Mouse (Mus musculus) hindbrain, embryonic 15.5 days (tissue): ENCODE results near the gene Cacna2d2. TPM values are rescaled to one million over a fixed set of nuclear protein-coding genes. Genes with fewer than 3 reads are reported as not detected.
A peak's percentile ranks its signal among the peaks of the same experiment; 100 is the strongest.

Experiments used
- ATAC-seq: fragments of 200-750 bp; cut with Nextera tagmentation; 2 replicates; pipeline ENCODE4 v1.8.0; 2017; ENCODE audit warnings: low read depth, moderate number of reproducible peaks, moderate TSS enrichment; ENCODE audit not compliant: low FRiP score
- H3K27ac ChIP-seq: fragments of 300-500 bp; sonication (generic); replicated peaks from 2 replicates; pipeline ENCODE4 v1.5.1; 2015; ENCODE audit warnings: mild to moderate bottlenecking, inconsistent platforms
- H3K27me3 ChIP-seq: fragments of 300-500 bp; sonication (generic); 2 replicates; pipeline ENCODE4 v1.6.1; 2015; ENCODE audit warnings: control low read depth, inconsistent platforms
- H3K36me3 ChIP-seq: fragments of 300-500 bp; sonication (generic); 2 replicates; pipeline ENCODE4 v1.6.1; 2015; ENCODE audit warnings: control low read depth, inconsistent platforms
- H3K4me1 ChIP-seq: fragments of 300-500 bp; sonication (generic); replicated peaks from 2 replicates; pipeline ENCODE4 v1.6.1; 2015; ENCODE audit warnings: control low read depth, inconsistent platforms
- H3K4me2 ChIP-seq: fragments of 300-500 bp; sonication (generic); 2 replicates; pipeline ENCODE4 v1.6.1; 2015; ENCODE audit warnings: moderate library complexity, mild to moderate bottlenecking, inconsistent platforms
- H3K4me3 ChIP-seq: fragments of 300-500 bp; sonication (generic); 2 replicates; pipeline ENCODE4 v1.5.1; 2015; ENCODE audit warnings: mild to moderate bottlenecking, inconsistent platforms
- H3K9ac ChIP-seq: fragments of 300-500 bp; sonication (generic); 2 replicates; pipeline ENCODE4 v1.6.1; 2015; ENCODE audit warnings: inconsistent platforms
- H3K9me3 ChIP-seq: fragments of 300-500 bp; sonication (generic); 2 replicates; pipeline ENCODE4 v1.6.1; 2016; ENCODE audit warnings: control low read depth, inconsistent platforms
- WGBS: fragments of 180-500 bp; shearing (Covaris S2); methylation state at CpG from one replicate; pipeline ENCODE4 v1.1.7; 2015; 5-methylcytosine and 5-hydroxymethylcytosine counted together
- polyA plus RNA-seq: library from polyadenylated mRNA; unstranded; fragments of >200 nt; fragmentation: Nextera tagmentation; extraction: Ambion mirVana; gene quantifications from 2 replicates; pipeline ENCODE4 v1.2.1, GENCODE M21; 2015

The Cacna2d2 gene
- polyA plus RNA-seq, 1 experiment from 2014 or later, result 10.7 TPM

- no peak for ATAC-seq
Observed at GRCm38 (mm10) chr9:107544729-107545128, 145.3 kb downstream of the Cacna2d2 start.

GRCm38 (mm10) chr9:107545199-107545598 lies 145.8 kb downstream of the Cacna2d2 start:
- whole genome bisulfite sequencing, result 89% methylated on average over 10 of the region's 10 CpGs
- Histone ChIP-seq H3K27ac (no peak overlapping the region), H3K4me1 (peaks cover 39% of the 10 kb centered on the region), H3K4me3 (no peak overlapping the region), H3K4me2 (no peak overlapping the region), H3K9me3 (no peaks in the 10 kb centered on the region), H3K27me3 (peaks cover 16% of the 10 kb centered on the region), H3K9ac (no peak overlapping the region), H3K36me3 (peaks cover 17% of the 10 kb centered on the region)
- ATAC-seq, result no peak

More at GRCm38 (mm10) chr9:107544729-107545128, 145.3 kb downstream of the Cacna2d2 start:
- H3K4me2 ChIP-seq, result no peak overlapping the region
- 93% methylated on average over 12 of the region's 12 CpGs for WGBS
- H3K4me1 ChIP-seq, result peaks cover 41% of the 10 kb centered on the region
- no peaks in the 10 kb centered on the region for H3K9me3 ChIP-seq
- H3K36me3 ChIP-seq, result peaks cover 22% of the 10 kb centered on the region
- no peak overlapping the region for H3K4me3 ChIP-seq
- H3K27me3 ChIP-seq, result peaks cover 11% of the 10 kb centered on the region; the same call in 1 of the 2 replicates
- H3K9ac ChIP-seq, result no peak overlapping the region
- no peak overlapping the region for H3K27ac ChIP-seq

GRCm38 (mm10) chr9:107545602-107546001 lies 146.2 kb downstream of the Cacna2d2 start:
- Histone ChIP-seq H3K9ac (no peak overlapping the region), H3K27me3 (peaks cover 20% of the 10 kb centered on the region), H3K36me3 (peaks cover 17% of the 10 kb centered on the region), H3K4me2 (no peak overlapping the region), H3K4me1 (peaks cover 37% of the 10 kb centered on the region), H3K4me3 (no peak overlapping the region), H3K9me3 (no peaks in the 10 kb centered on the region), H3K27ac (no peak overlapping the region)
- WGBS, result 4% methylated on average over 3 of the region's 3 CpGs
- ATAC-seq, result no peak

GRCm38 (mm10) chr9:107547026-107547425 lies 147.6 kb downstream of the Cacna2d2 start, which contains the start of gene Zmynd10:
Gene Zmynd10 (plus strand): TSS chr9:107547298.
- Histone ChIP-seq H3K9ac (no peak within 1 kb of the TSS), H3K4me2 (peak within 1 kb of the TSS; percentile 56)
- 4% methylated on average over 20 of the region's 20 CpGs for WGBS

GRCm38 (mm10) chr9:107547957-107548356 lies 148.5 kb downstream of the Cacna2d2 start:
- H3K36me3 ChIP-seq, result peaks cover 17% of the 10 kb centered on the region
- H3K4me1 ChIP-seq, result peaks cover 36% of the 10 kb centered on the region
- peaks cover 43% of the 10 kb centered on the region for H3K27me3 ChIP-seq
- WGBS, result 79% methylated on average over 5 of the region's 5 CpGs
- no peak for ATAC-seq
- no peaks in the 10 kb centered on the region for H3K9me3 ChIP-seq
- H3K9ac ChIP-seq, result no peak overlapping the region
- no peak overlapping the region for H3K4me2 ChIP-seq
- no peak overlapping the region for H3K27ac ChIP-seq
- H3K4me3 ChIP-seq, result no peak overlapping the region

More at GRCm38 (mm10) chr9:107547026-107547425, 147.6 kb downstream of the Cacna2d2 start, which contains the start of gene Zmynd10:
- peak; percentile 47 for ATAC-seq
- Histone ChIP-seq H3K27me3 (peaks cover 34% of the 10 kb centered on the region), H3K4me1 (peaks cover 42% of the 10 kb centered on the region), H3K36me3 (peaks cover 17% of the 10 kb centered on the region), H3K9me3 (no peaks in the 10 kb centered on the region), H3K4me3 (peak within 1 kb of the TSS; percentile 20; the same call in 1 of the 2 replicates), H3K27ac (peak within 1 kb of the TSS; percentile 48)

- Histone ChIP-seq H3K4me1 (peaks cover 41% of the 10 kb centered on the region), H3K27me3 (peaks cover 45% of the 10 kb centered on the region)
- 94% methylated on average over 10 of the region's 10 CpGs for WGBS
Observed at GRCm38 (mm10) chr9:107548820-107549219, 149.4 kb downstream of the Cacna2d2 start.

GRCm38 (mm10) chr9:107549297-107550074 lies 150.1 kb downstream of the Cacna2d2 start:
- no peak overlapping the region for H3K27ac ChIP-seq
- H3K9me3 ChIP-seq, result no peaks in the 10 kb centered on the region
- WGBS, result 87% methylated on average over 20 of the region's 20 CpGs
- no peak overlapping the region for H3K9ac ChIP-seq
- H3K27me3 ChIP-seq, result peaks cover 45% of the 10 kb centered on the region
- H3K4me3 ChIP-seq, result no peak overlapping the region
- no peak overlapping the region for H3K4me2 ChIP-seq
- no peak for ATAC-seq
- peaks cover 7% of the 10 kb centered on the region for H3K36me3 ChIP-seq
- H3K4me1 ChIP-seq, result peaks cover 43% of the 10 kb centered on the region

More at GRCm38 (mm10) chr9:107548820-107549219, 149.4 kb downstream of the Cacna2d2 start:
- ATAC-seq, result no peak
- Histone ChIP-seq H3K9ac (no peak overlapping the region), H3K4me2 (no peak overlapping the region), H3K4me3 (no peak overlapping the region), H3K9me3 (no peaks in the 10 kb centered on the region), H3K36me3 (peaks cover 14% of the 10 kb centered on the region), H3K27ac (no peak overlapping the region)

GRCm38 (mm10) chr9:107550491-107551116 lies 151.2 kb downstream of the Cacna2d2 start:
- Histone ChIP-seq H3K27me3 (peaks cover 45% of the 10 kb centered on the region), H3K4me3 (peak overlapping the region; percentile 35; the same call in 1 of the 2 replicates), H3K4me2 (peak overlapping the region; percentile 63), H3K9me3 (no peaks in the 10 kb centered on the region), H3K27ac (no peak overlapping the region), H3K4me1 (peaks cover 47% of the 10 kb centered on the region), H3K9ac (no peak overlapping the region), H3K36me3 (no peaks in the 10 kb centered on the region)
- WGBS, result 29% methylated on average over 23 of the region's 23 CpGs
- no peak for ATAC-seq

- Histone ChIP-seq H3K27ac (no peak within 1 kb of the TSS), H3K36me3 (no peaks in the 10 kb centered on the region), H3K9me3 (no peaks in the 10 kb centered on the region), H3K4me3 (peak within 1 kb of the TSS; percentile 35), H3K4me2 (peak within 1 kb of the TSS; percentile 63), H3K27me3 (peaks cover 45% of the 10 kb centered on the region), H3K9ac (peak within 1 kb of the TSS; percentile 39), H3K4me1 (peaks cover 54% of the 10 kb centered on the region)
- no peak for ATAC-seq
- 2% methylated on average over 63 of the region's 63 CpGs for WGBS
Observed at GRCm38 (mm10) chr9:107551117-107551889, 151.9 kb downstream of the Cacna2d2 start, which contains the start of gene Rassf1. Gene Rassf1 (plus strand): TSS chr9:107551555.

- peaks cover 45% of the 10 kb centered on the region for H3K27me3 ChIP-seq
Observed at GRCm38 (mm10) chr9:107551890-107552355, 152.5 kb downstream of the Cacna2d2 start.

GRCm38 (mm10) chr9:107552690-107553393 lies 153.4 kb downstream of the Cacna2d2 start:
- Histone ChIP-seq H3K9me3 (no peaks in the 10 kb centered on the region), H3K27me3 (peaks cover 45% of the 10 kb centered on the region), H3K4me1 (peaks cover 44% of the 10 kb centered on the region), H3K9ac (no peak overlapping the region), H3K4me2 (peak overlapping the region; percentile 87; the same call in 1 of the 2 replicates), H3K27ac (no peak overlapping the region), H3K36me3 (peaks cover 7% of the 10 kb centered on the region), H3K4me3 (no peak overlapping the region; the same call in 1 of the 2 replicates)
- ATAC-seq, result no peak
- 86% methylated on average over 5 of the region's 5 CpGs for WGBS

More at GRCm38 (mm10) chr9:107551890-107552355, 152.5 kb downstream of the Cacna2d2 start:
- no peak for ATAC-seq
- Histone ChIP-seq H3K4me1 (peaks cover 53% of the 10 kb centered on the region), H3K4me3 (peak overlapping the region; percentile 35), H3K4me2 (peak overlapping the region; percentile 63), H3K36me3 (no peaks in the 10 kb centered on the region), H3K9ac (peak overlapping the region; percentile 39), H3K9me3 (no peaks in the 10 kb centered on the region), H3K27ac (no peak overlapping the region)
- WGBS, result 13% methylated on average over 8 of the region's 8 CpGs
